8 mouse cellular contexts compared by ENCODE assay signal in genomic region chr13:55465184-55465583, GRCm38 (mm10). TPM values are rescaled to one million over a fixed set of nuclear protein-coding genes. Genes with fewer than 3 reads are reported as not detected.
DNase-seq lines count a peak whose midpoint lies in the region; ATAC-seq lines count a peak whose summit lies in the region.

No protein-coding gene starts in this region.

- H3K9ac ChIP-seq in midbrain, embryonic 16.5 days (ENCODE audit: low read depth, low read length), result peak overlapping the region; percentile 87

- peaks cover 6% of the 10 kb centered on the region; the same call in 1 of the 2 replicates for H3K4me1 ChIP-seq in brown adipose tissue, adult 24 weeks (ENCODE audit: control insufficient read depth, insufficient read depth, insufficient read length, low read length)
- H3K4me1 ChIP-seq in hindbrain, embryonic 10.5 days (replicated peaks), result peaks cover 80% of the 10 kb centered on the region
- H3K4me1 ChIP-seq in midbrain, embryonic 16.5 days (ENCODE audit: control insufficient read depth, insufficient read depth, low read length), result peaks cover 48% of the 10 kb centered on the region

- H3K27ac ChIP-seq in brown adipose tissue, adult 24 weeks (replicated peaks; ENCODE audit: low read depth, low read length), result no peak overlapping the region
- peak overlapping the region; percentile 97 for H3K27ac ChIP-seq in hindbrain, embryonic 10.5 days
- peak overlapping the region; percentile 97 for H3K27ac ChIP-seq in midbrain, embryonic 16.5 days (ENCODE audit: low read length)

- H3K9me3 ChIP-seq in hindbrain, embryonic 10.5 days, result no peaks in the 10 kb centered on the region
- no peaks in the 10 kb centered on the region for H3K9me3 ChIP-seq in midbrain, embryonic 16.5 days (replicated peaks; ENCODE audit: control insufficient read depth, low read length, poor library complexity, severe bottlenecking)

- WGBS in hindbrain, embryonic 10.5 days, result 6% methylated on average over 3 of the region's 3 CpGs
- 0% methylated on average over 3 of the region's 3 CpGs for WGBS in midbrain, embryonic 16.5 days

- ATAC-seq in midbrain, embryonic 16.5 days, result peak; percentile 31

- peak overlapping the region; percentile 82 for H3K4me2 ChIP-seq in midbrain, embryonic 16.5 days (ENCODE audit: low read length)

- peaks cover 25% of the 10 kb centered on the region for H3K27me3 ChIP-seq in hindbrain, embryonic 10.5 days (ENCODE audit: insufficient read depth, poor library complexity, severe bottlenecking)
- no peaks in the 10 kb centered on the region for H3K27me3 ChIP-seq in midbrain, embryonic 16.5 days (ENCODE audit: control insufficient read depth, insufficient read depth, low read depth, low read length)

- DNase-seq in kidney, postnatal 10 days, result peak; percentile 21
- DNase-seq in kidney, postnatal 14 days, result no peak
- peak; percentile 64 for DNase-seq in hindbrain, embryonic 10.5 days (ENCODE audit: low spot score)
- no peak for DNase-seq in cerebellum, postnatal 14 days
- DNase-seq in urinary bladder, postnatal 25 days (ENCODE audit: low spot score), result no peak
- no peak for DNase-seq in left cerebral cortex, adult 8-10 months (ENCODE audit: low spot score in 2 of 2)

- H3K4me3 ChIP-seq in brown adipose tissue, adult 24 weeks (ENCODE audit: insufficient read depth, low read depth, low read length), result 0 out of 2 replicates have a peak overlapping the region, but pooled peaks have one; percentile 3
- peak overlapping the region; percentile 75 for H3K4me3 ChIP-seq in hindbrain, embryonic 10.5 days
- H3K4me3 ChIP-seq in midbrain, embryonic 16.5 days (ENCODE audit: low read depth, low read length), result peak overlapping the region; percentile 70

- H3K36me3 ChIP-seq in hindbrain, embryonic 10.5 days, result peaks cover 25% of the 10 kb centered on the region
- 0 out of 2 replicates have a peak, but pooled peaks cover 4% of the 10 kb centered on the region for H3K36me3 ChIP-seq in midbrain, embryonic 16.5 days (ENCODE audit: control insufficient read depth, insufficient read depth, low read length)

RNA-seq across cellular contexts. Expression of gene Prr7, which starts 1.1 kb away (rescaled TPM):
- polyA plus RNA-seq in brown adipose tissue, adult 24 weeks (2012; ENCODE audit: insufficient read depth, insufficient read length, missing spikeins), result not detected in 2 replicates
- 0.69 and 1.0 TPM in 2 replicates for polyA plus RNA-seq in hindbrain, embryonic 10.5 days (2016; fragmentation: Nextera tagmentation; extraction: Ambion mirVana)
- polyA plus RNA-seq in midbrain, embryonic 16.5 days (2015; fragmentation: Nextera tagmentation; extraction: Ambion mirVana), result 5.0 and 5.6 TPM in 2 replicates
- total RNA-seq in left cerebral cortex, adult 8-10 months (2022), result 10 to 100 TPM; 50.8 to 62.7 (median 59.7) TPM

RNA-seq across cellular contexts. Expression of gene Grk6, which starts 20.3 kb away (rescaled TPM):
- polyA plus RNA-seq in brown adipose tissue, adult 24 weeks (2012; ENCODE audit: insufficient read depth, insufficient read length, missing spikeins), result 10.5 and 17.4 TPM in 2 replicates
- 51.5 and 52.3 TPM in 2 replicates for polyA plus RNA-seq in hindbrain, embryonic 10.5 days (2016; fragmentation: Nextera tagmentation; extraction: Ambion mirVana)
- polyA plus RNA-seq in midbrain, embryonic 16.5 days (2015; fragmentation: Nextera tagmentation; extraction: Ambion mirVana), result 28.3 and 31.8 TPM in 2 replicates
- 10 to 100 TPM; 60.0 to 65.3 (median 61.9) TPM for total RNA-seq in left cerebral cortex, adult 8-10 months (2022)

RNA-seq across cellular contexts. Expression of gene Dbn1, which starts 22.7 kb away (rescaled TPM):
- polyA plus RNA-seq in brown adipose tissue, adult 24 weeks (2012; ENCODE audit: insufficient read depth, insufficient read length, missing spikeins), result 7.6 and 8.3 TPM in 2 replicates
- polyA plus RNA-seq in hindbrain, embryonic 10.5 days (2016; fragmentation: Nextera tagmentation; extraction: Ambion mirVana), result 420 and 518 TPM in 2 replicates
- polyA plus RNA-seq in midbrain, embryonic 16.5 days (2015; fragmentation: Nextera tagmentation; extraction: Ambion mirVana), result 617 and 675 TPM in 2 replicates
- 100 to 1,000 TPM; 216 to 253 (median 234) TPM for total RNA-seq in left cerebral cortex, adult 8-10 months (2022)

RNA-seq across cellular contexts. Expression of gene F12, which starts 38.6 kb away (rescaled TPM):
- polyA plus RNA-seq in brown adipose tissue, adult 24 weeks (2012; ENCODE audit: insufficient read depth, insufficient read length, missing spikeins), result not detected in 2 replicates
- polyA plus RNA-seq in hindbrain, embryonic 10.5 days (2016; fragmentation: Nextera tagmentation; extraction: Ambion mirVana), result 0.07 and 0.25 TPM in 2 replicates
- 0.31 TPM in 1 of 2 replicates, not detected in the other for polyA plus RNA-seq in midbrain, embryonic 16.5 days (2015; fragmentation: Nextera tagmentation; extraction: Ambion mirVana)
- under 1 TPM; 0.39 to 0.98 (median 0.75) TPM for total RNA-seq in left cerebral cortex, adult 8-10 months (2022)

RNA-seq across cellular contexts. Expression of gene Pdlim7, which starts 48.3 kb away (rescaled TPM):
- 8.0 and 16.1 TPM in 2 replicates for polyA plus RNA-seq in brown adipose tissue, adult 24 weeks (2012; ENCODE audit: insufficient read depth, insufficient read length, missing spikeins)
- 194 and 221 TPM in 2 replicates for polyA plus RNA-seq in hindbrain, embryonic 10.5 days (2016; fragmentation: Nextera tagmentation; extraction: Ambion mirVana)
- polyA plus RNA-seq in midbrain, embryonic 16.5 days (2015; fragmentation: Nextera tagmentation; extraction: Ambion mirVana), result 156 and 158 TPM in 2 replicates
- 10 to 100 TPM; 78.3 to 93.8 (median 85.9) TPM for total RNA-seq in left cerebral cortex, adult 8-10 months (2022)

Comparison
In these comparisons a context has a peak if more than half of its experiments do, and no peak if none do; other contexts are left out.
1. DNase-seq: peak in kidney, postnatal 10 days (single experiment) and hindbrain, embryonic 10.5 days (single experiment); none in kidney, postnatal 14 days (single experiment), cerebellum, postnatal 14 days (0 of 2), urinary bladder, postnatal 25 days (single experiment) and left cerebral cortex, adult 8-10 months (0 of 2).
2. H3K4me3 ChIP-seq: peak in every context shown above with its lines; median percentile 75 in hindbrain, embryonic 10.5 days; 70 in midbrain, embryonic 16.5 days; 3 in brown adipose tissue, adult 24 weeks.
3. RNA of gene Dbn1, which starts 22.7 kb away (polyA plus RNA-seq): 617 to 675 TPM in midbrain, embryonic 16.5 days and 420 to 518 TPM in hindbrain, embryonic 10.5 days; 7.6 to 8.3 TPM in brown adipose tissue, adult 24 weeks; every median in the first group is over 10 times any median in the second.